Mouse (Mus musculus) bone marrow, adult 2 months (tissue): ENCODE results near the gene Parvb. TPM values are rescaled to one million over a fixed set of nuclear protein-coding genes. Genes with fewer than 3 reads are reported as not detected.

Source experiments
- H3K27ac ChIP-seq: fragments of 200-500 bp; 2 replicates; pipeline ENCODE4 v1.5.1; 2012; ENCODE audit warnings: low read depth, mild to moderate bottlenecking, control low read depth, inconsistent platforms, low read length; ENCODE audit not compliant: control insufficient read depth, poor library complexity, insufficient read depth
- H3K4me1 ChIP-seq: fragments of 200-500 bp; 2 replicates; pipeline ENCODE4 v1.6.1; 2011; ENCODE audit warnings: low read length; ENCODE audit not compliant: control insufficient read depth, insufficient read depth
- H3K4me3 ChIP-seq: fragments of 200-500 bp; replicated peaks from 2 replicates; pipeline ENCODE3; 2011; ENCODE audit warnings: mild to moderate bottlenecking, low read depth, low read length, control low read depth; ENCODE audit not compliant: control insufficient read depth
- CTCF ChIP-seq: fragments of 200-500 bp; IDR thresholded peaks from 2 replicates; pipeline ENCODE4 v1.5.1; 2011; ENCODE audit warnings: low read length, control low read depth; ENCODE audit not compliant: control insufficient read depth, insufficient read depth
- POLR2A ChIP-seq: fragments of 200-500 bp; IDR thresholded peaks from 2 replicates; pipeline ENCODE4 v1.6.1; 2011; ENCODE audit warnings: low read depth, mild to moderate bottlenecking, control low read depth, low read length, borderline replicate concordance; ENCODE audit not compliant: control insufficient read depth
- WGBS: fragments of 180-500 bp; shearing (Covaris S2); methylation state at CpG from one replicate; pipeline ENCODE4 v1.1.7; 2018; 5-methylcytosine and 5-hydroxymethylcytosine counted together
- polyA plus RNA-seq: library from polyadenylated mRNA; stranded (reverse); fragments of >200 nt; gene quantifications from 2 replicates; pipeline ENCODE4 v1.2.4, GENCODE M21; 2011; ENCODE audit warnings: low replicate concordance; ENCODE audit not compliant: missing spikeins, insufficient read depth, insufficient read length

Parvb gene
- polyA plus RNA-seq, 1 experiment: 120 TPM

- H3K27ac ChIP-seq: no peak overlapping the region; the same call in 1 of the 2 replicates
- no peak overlapping the region for H3K4me3 ChIP-seq
- H3K4me1 ChIP-seq: peaks cover 20% of the 10 kb centered on the region
- WGBS: 63% methylated on average over 9 of the region's 9 CpGs
- TF ChIP-seq CTCF (no peak), POLR2A (no peak)
Observed at GRCm38 (mm10) chr15:84311295-84312085, 79.6 kb downstream of the Parvb start.

DNA sequence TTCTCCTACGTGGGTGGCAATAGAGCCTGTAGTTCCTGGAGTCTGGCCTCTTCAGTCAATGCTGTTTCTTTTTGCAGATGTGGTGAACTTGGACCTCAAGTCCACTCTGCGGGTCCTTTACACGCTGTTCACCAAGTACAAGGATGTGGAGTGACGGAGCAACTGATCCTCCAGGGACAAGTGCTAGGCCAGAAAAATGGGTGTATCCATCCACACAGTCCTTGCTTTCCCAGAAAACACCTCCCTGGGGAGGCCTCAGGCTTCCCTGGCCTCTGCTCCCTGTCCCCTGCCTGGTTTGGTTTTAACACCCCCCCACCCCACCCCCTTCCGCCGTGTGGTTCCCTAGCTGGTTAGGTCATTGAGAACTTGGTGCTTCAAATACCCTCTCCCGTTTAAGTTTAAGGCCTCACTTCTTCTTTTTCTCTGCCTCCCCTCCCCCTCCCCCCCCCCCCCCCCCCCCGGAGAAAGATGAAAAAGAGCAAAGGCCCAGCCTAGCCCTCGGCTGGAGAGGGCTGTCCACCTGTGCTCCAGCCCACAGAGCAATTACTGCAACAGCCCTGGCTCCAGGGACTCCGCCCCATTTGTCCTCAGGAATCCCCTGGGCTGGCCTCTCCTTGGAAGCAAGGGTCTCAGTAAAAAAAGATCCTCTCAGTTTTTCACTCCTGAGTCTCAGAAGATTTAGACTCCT is 81.2 kb downstream of the Parvb start:
- peak overlapping the region; percentile 95 for H3K27ac ChIP-seq
- H3K4me1 ChIP-seq: peaks cover 20% of the 10 kb centered on the region
- WGBS: 8% methylated on average over 9 of the region's 10 CpGs
- H3K4me3 ChIP-seq: no peak overlapping the region
- no peak for TF ChIP-seq CTCF
- TF ChIP-seq POLR2A: no peak

- WGBS: 2% methylated on average over 9 of the region's 9 CpGs
- Histone ChIP-seq H3K27ac (peak overlapping the region; percentile 95), H3K4me3 (peak overlapping the region; percentile 6), H3K4me1 (peaks cover 20% of the 10 kb centered on the region)
- TF ChIP-seq CTCF: no peak
- no peak for TF ChIP-seq POLR2A
Observed at GRCm38 (mm10) chr15:84313566-84313878, 81.7 kb downstream of the Parvb start.

DNA sequence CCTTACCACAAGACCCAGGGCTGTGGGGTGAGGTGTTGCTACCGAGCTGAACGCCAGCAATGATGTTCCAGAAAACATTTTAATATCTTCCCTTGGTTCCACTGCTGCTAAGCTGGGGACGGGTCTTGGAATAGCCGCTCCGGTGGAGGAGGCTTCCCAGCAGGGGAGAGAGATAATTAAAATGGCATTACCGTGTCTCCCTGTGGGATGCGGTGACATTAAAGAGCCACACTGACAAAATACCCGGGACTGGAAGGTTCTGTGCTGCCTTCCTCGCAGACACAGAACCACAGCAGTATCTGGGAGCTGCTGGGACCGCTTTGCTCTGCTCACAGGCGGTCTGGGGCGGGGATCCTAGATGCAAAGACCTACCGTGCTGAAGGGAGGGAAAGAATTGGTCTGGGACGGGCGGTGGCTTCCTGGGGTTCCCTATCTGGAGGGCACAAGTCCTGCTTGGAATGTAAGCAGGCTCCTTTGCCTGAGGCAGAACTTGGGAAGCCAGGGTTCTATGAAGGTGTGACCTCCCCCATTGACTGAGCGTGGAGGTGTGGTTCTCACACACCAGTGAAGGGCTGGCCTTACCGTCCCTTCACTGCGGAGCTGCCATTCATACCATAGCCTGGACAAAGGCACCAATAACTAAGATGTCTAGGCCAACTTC is 82.7 kb downstream of the Parvb start:
- Histone ChIP-seq H3K4me1 (peaks cover 20% of the 10 kb centered on the region), H3K4me3 (no peak overlapping the region), H3K27ac (peak overlapping the region; percentile 95)
- 45% methylated on average over 18 of the region's 18 CpGs for WGBS
- TF ChIP-seq POLR2A (no peak), CTCF (no peak)

GRCm38 (mm10) chr15:84315276-84316046 is 83.6 kb downstream of the Parvb start:
- peaks cover 18% of the 10 kb centered on the region for H3K4me1 ChIP-seq
- H3K4me3 ChIP-seq: peak overlapping the region; percentile 6
- peak; percentile 55; the same call in 1 of the 2 replicates for TF ChIP-seq POLR2A
- no peak for TF ChIP-seq CTCF
- WGBS: 23% methylated on average over 15 of the region's 15 CpGs
- H3K27ac ChIP-seq: peak overlapping the region; percentile 95

- Histone ChIP-seq H3K4me3 (no peak overlapping the region), H3K4me1 (peaks cover 10% of the 10 kb centered on the region), H3K27ac (no peak overlapping the region)
- TF ChIP-seq POLR2A (no peak), CTCF (no peak)
- 88% methylated on average over 4 of the region's 4 CpGs for WGBS
Observed at GRCm38 (mm10) chr15:84319393-84319792, 87.5 kb downstream of the Parvb start.

DNA sequence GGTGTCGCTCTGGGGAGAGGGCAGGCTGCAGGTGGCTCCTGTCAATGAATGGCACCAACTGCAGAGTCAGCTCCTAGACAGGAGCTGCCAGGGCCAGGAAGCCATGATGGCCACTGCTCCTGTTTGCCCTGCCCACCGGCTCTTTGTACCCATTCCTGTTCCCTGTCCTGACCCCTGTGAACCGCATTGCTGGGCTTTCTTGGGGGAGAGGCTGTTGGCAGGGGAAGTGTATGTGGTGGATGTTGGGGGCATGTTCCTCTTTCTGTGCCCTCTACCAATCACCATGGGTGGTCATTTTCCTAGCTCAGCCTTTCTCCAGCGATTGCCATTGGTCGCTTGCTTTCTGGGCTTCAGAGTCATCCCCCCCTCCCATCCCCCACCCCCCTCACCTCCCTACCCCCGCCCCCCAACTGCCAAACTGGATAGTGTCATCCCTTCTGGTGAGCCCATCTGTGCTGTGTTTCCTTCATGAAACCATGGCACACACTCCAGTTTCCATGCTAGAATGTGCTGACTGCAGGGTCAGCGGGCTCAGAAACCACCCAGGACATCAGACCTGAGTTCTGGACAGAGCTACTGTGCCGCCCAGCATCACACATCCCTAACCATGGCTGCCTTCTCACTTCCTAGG is 89.8 kb downstream of the Parvb start:
- Histone ChIP-seq H3K27ac (peak overlapping the region; percentile 48), H3K4me1 (peaks cover 10% of the 10 kb centered on the region), H3K4me3 (no peak overlapping the region)
- TF ChIP-seq POLR2A (0 out of 2 replicates have a peak, but pooled peaks have one; percentile 20), CTCF (no peak)
- whole genome bisulfite sequencing: 16% methylated on average over 8 of the region's 8 CpGs
